Mouse (Mus musculus) CD4-positive, CD25-positive, alpha-beta regulatory T cell, adult 4 months (primary cell): ENCODE results near the gene Ube2v1. TPM values are rescaled to one million over a fixed set of nuclear protein-coding genes. Genes with fewer than 3 reads are reported as not detected.

Source experiments
- ATAC-seq: one replicate; pipeline ENCODE4 v1.8.0; 2017
- polyA plus RNA-seq, 2 experiments: library from polyadenylated mRNA; unstranded; fragments of 100-300 nt; shearing (Covaris generic); gene quantifications; one replicate each; pipeline ENCODE4 v1.2.1; 2017

Gene Ube2v1
- polyA plus RNA-seq: 100 to 1,000 TPM; 373 to 544 TPM

- ATAC-seq: peak; percentile 82
Measured at GRCm38 (mm10) chr2:167631591-167632448, at the start of gene Ube2v1. Gene Ube2v1, minus strand, starts transcription at chr2:167632095.

- ATAC-seq: peak; percentile 32
Measured at GRCm38 (mm10) chr2:167680657-167681056, 48.8 kb upstream of the Ube2v1 start.

- ATAC-seq: peak; percentile 90
Measured at GRCm38 (mm10) chr2:167679902-167680430, 48.1 kb upstream of the Ube2v1 start.

- no peak for ATAC-seq
Measured at GRCm38 (mm10) chr2:167678600-167678999, 46.7 kb upstream of the Ube2v1 start.

GRCm38 (mm10) chr2:167675120-167675909 lies 43.4 kb upstream of the Ube2v1 start:
- peak; percentile 34 for ATAC-seq

GRCm38 (mm10) chr2:167672212-167672685 lies 40.4 kb upstream of the Ube2v1 start:
- no peak for ATAC-seq

- ATAC-seq: no peak
Measured at GRCm38 (mm10) chr2:167671101-167671633, 39.3 kb upstream of the Ube2v1 start.

- no peak for ATAC-seq
Measured at GRCm38 (mm10) chr2:167669398-167669797, 37.5 kb upstream of the Ube2v1 start.

GRCm38 (mm10) chr2:167668426-167668825 lies 36.5 kb upstream of the Ube2v1 start:
- ATAC-seq: no peak

GRCm38 (mm10) chr2:167665972-167666713 lies 34.2 kb upstream of the Ube2v1 start:
- ATAC-seq: no peak

- ATAC-seq: no peak
Measured at GRCm38 (mm10) chr2:167662713-167663112, 30.8 kb upstream of the Ube2v1 start.

- peak; percentile 82 for ATAC-seq
Measured at GRCm38 (mm10) chr2:167661270-167662203, 29.6 kb upstream of the Ube2v1 start, which contains the start of gene Gm20431. Gene Gm20431, minus strand, starts transcription at chr2:167661496.

- ATAC-seq: no peak
Measured at GRCm38 (mm10) chr2:167660611-167660971, 28.7 kb upstream of the Ube2v1 start.

GRCm38 (mm10) chr2:167659847-167660610 lies 28.1 kb upstream of the Ube2v1 start:
- no peak for ATAC-seq

GRCm38 (mm10) chr2:167659177-167659846 lies 27.4 kb upstream of the Ube2v1 start:
- ATAC-seq: no peak

- ATAC-seq: no peak
Measured at GRCm38 (mm10) chr2:167658712-167659111, 26.8 kb upstream of the Ube2v1 start.

- no peak for ATAC-seq
Measured at GRCm38 (mm10) chr2:167657973-167658372, 26.1 kb upstream of the Ube2v1 start.

- peak; percentile 84 for ATAC-seq
Measured at GRCm38 (mm10) chr2:167656629-167657478, 25.0 kb upstream of the Ube2v1 start.
